Mouse (Mus musculus) stomach, embryonic 15.5 days (tissue): ENCODE data around the gene Fam71a. TPM values are rescaled to one million over a fixed set of nuclear protein-coding genes. Genes with fewer than 3 reads are reported as not detected.

Source experiments
- ATAC-seq: fragments of 200-750 bp; cut with Nextera tagmentation; 2 replicates; pipeline ENCODE4 v1.8.0; 2017; ENCODE audit warnings: low read depth, moderate number of reproducible peaks, moderate TSS enrichment; ENCODE audit not compliant: insufficient read depth, low FRiP score
- H3K27ac ChIP-seq: fragments of 300-500 bp; sonication (generic); 2 replicates; pipeline ENCODE4 v1.5.1; 2015; ENCODE audit warnings: mild to moderate bottlenecking, inconsistent platforms
- H3K27me3 ChIP-seq: fragments of 300-500 bp; sonication (generic); replicated peaks from 2 replicates; pipeline ENCODE4 v1.6.1; 2015; ENCODE audit warnings: inconsistent platforms
- H3K36me3 ChIP-seq: fragments of 300-500 bp; sonication (generic); 2 replicates; pipeline ENCODE4 v1.6.1; 2015; ENCODE audit warnings: inconsistent platforms
- H3K4me1 ChIP-seq: fragments of 300-500 bp; sonication (generic); 2 replicates; pipeline ENCODE4 v1.6.1; 2015; ENCODE audit warnings: inconsistent platforms
- H3K4me2 ChIP-seq: fragments of 300-500 bp; sonication (generic); 2 replicates; pipeline ENCODE4 v1.6.1; 2015; ENCODE audit warnings: mild to moderate bottlenecking, inconsistent platforms
- H3K4me3 ChIP-seq: fragments of 300-500 bp; sonication (generic); replicated peaks from 2 replicates; pipeline ENCODE4 v1.5.1; 2015; ENCODE audit warnings: inconsistent platforms
- H3K9ac ChIP-seq: fragments of 300-500 bp; sonication (generic); 2 replicates; pipeline ENCODE4 v1.6.1; 2015; ENCODE audit warnings: inconsistent platforms
- H3K9me3 ChIP-seq: fragments of 300-500 bp; sonication (generic); 2 replicates; pipeline ENCODE4 v1.6.1; 2016; ENCODE audit warnings: inconsistent platforms
- WGBS: fragments of 180-500 bp; shearing (Covaris S2); methylation state at CpG from one replicate; pipeline ENCODE4 v1.1.7; 2015; 5-methylcytosine and 5-hydroxymethylcytosine counted together
- polyA plus RNA-seq: library from polyadenylated mRNA; unstranded; fragments of >200 nt; fragmentation: Nextera tagmentation; extraction: Ambion mirVana; gene quantifications from 2 replicates; pipeline ENCODE4 v1.2.1, GENCODE M21; 2015

Gene Fam71a
- polyA plus RNA-seq, 1 experiment from 2014 or later: not detected

DNA sequence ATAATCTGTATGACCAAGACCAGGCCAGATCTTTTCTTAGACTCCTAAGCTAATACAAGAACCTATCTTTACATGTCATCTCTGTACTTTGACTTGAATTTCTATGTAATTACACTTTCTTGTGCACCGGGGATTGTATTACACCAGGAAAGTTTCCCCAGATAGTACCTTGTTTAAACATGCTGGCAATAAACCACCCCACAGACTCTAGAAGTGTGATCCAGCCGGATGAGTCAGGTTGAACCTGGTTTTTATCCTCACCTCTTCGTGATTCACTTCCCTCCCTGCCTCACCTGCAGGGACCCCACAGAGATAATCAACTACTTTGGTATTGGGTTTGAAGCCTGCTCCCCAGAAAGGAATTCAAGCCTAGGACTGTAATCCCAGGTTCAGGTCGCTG is 29.2 kb downstream of the Fam71a start:
- no peak overlapping the region for H3K27ac ChIP-seq
- no peak for ATAC-seq
- peaks cover 4% of the 10 kb centered on the region; the same call in 1 of the 2 replicates for H3K4me1 ChIP-seq
- no peaks in the 10 kb centered on the region for H3K27me3 ChIP-seq
- H3K4me2 ChIP-seq: no peak overlapping the region
- H3K4me3 ChIP-seq: no peak overlapping the region
- no peak overlapping the region for H3K9ac ChIP-seq
- 48% methylated on average over 4 of the region's 4 CpGs for WGBS
- no peaks in the 10 kb centered on the region for H3K36me3 ChIP-seq
- H3K9me3 ChIP-seq: no peaks in the 10 kb centered on the region

DNA sequence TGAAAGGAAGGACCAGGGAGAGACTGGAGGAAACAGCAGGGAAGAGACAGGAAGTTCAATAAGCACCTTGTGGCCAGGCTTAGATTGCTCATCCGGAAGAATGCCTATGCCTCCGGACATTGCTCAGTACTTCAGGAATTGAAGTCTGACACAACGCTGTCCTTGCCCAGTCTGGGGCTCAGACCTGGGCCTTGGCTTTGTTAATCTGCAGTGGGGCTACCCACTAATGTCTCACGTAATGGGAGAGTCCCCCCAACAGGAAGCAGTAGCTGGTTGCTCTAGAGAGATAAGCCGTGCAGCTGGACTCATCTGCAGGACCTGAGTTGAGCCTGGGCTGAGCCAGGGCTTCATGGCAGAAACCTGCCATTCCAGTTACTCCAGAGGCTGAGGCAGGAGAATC is 31.7 kb downstream of the Fam71a start:
- no peak overlapping the region for H3K4me2 ChIP-seq
- H3K4me3 ChIP-seq: no peak overlapping the region
- 66% methylated on average over 5 of the region's 5 CpGs for WGBS
- no peaks in the 10 kb centered on the region for H3K9me3 ChIP-seq
- H3K4me1 ChIP-seq: peaks cover 4% of the 10 kb centered on the region; the same call in 1 of the 2 replicates
- H3K27ac ChIP-seq: no peak overlapping the region
- no peak; the same call in 1 of the 2 replicates for ATAC-seq
- H3K36me3 ChIP-seq: no peaks in the 10 kb centered on the region
- H3K9ac ChIP-seq: no peak overlapping the region
- no peaks in the 10 kb centered on the region for H3K27me3 ChIP-seq

DNA sequence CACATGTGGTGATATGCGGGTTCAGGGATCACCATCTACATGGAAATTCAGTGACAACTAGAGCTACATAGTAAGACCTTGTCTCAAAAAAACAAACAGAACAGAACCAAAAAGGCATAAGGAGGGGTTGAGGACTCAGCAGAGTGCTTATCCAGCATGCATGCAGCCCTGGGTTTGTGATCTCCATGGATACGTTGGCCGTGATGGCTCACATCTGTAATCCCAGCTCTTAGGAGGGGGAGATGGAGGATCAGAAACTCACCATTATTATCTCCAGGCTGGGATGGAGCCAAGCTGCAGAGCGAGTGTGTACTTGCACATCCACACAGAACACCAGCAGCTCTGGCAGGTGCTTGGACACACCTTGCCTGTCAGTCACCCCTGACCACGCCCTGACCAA is 32.4 kb downstream of the Fam71a start:
- WGBS: 44% methylated on average over 5 of the region's 5 CpGs
- no peak for ATAC-seq
- Histone ChIP-seq H3K4me3 (no peak overlapping the region), H3K4me1 (peaks cover 4% of the 10 kb centered on the region; the same call in 1 of the 2 replicates), H3K27ac (no peak overlapping the region), H3K27me3 (no peaks in the 10 kb centered on the region), H3K4me2 (no peak overlapping the region), H3K9ac (no peak overlapping the region), H3K36me3 (no peaks in the 10 kb centered on the region), H3K9me3 (no peaks in the 10 kb centered on the region)

DNA sequence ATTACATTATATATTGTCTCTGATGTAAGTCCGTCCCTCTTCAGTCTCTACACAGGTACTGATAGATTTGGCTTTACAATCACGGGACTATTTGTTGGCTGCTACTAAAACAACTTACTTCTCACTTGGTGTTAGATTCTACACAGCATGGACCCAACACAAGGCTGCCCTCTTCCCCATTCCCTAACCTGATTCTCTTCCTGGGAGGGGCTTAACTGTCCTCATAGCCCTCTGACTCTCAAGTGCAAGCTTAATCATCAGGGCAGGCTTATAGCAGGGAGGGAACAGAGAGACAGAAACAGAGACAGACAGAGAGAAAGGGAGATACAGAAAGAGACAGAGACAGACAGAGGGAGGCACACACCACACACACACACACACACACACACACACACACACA is 32.9 kb downstream of the Fam71a start:
- Histone ChIP-seq H3K9me3 (no peaks in the 10 kb centered on the region), H3K4me3 (no peak overlapping the region), H3K9ac (no peak overlapping the region), H3K27ac (no peak overlapping the region), H3K4me2 (no peak overlapping the region), H3K36me3 (no peaks in the 10 kb centered on the region), H3K27me3 (no peaks in the 10 kb centered on the region), H3K4me1 (peaks cover 4% of the 10 kb centered on the region; the same call in 1 of the 2 replicates)
- no peak for ATAC-seq
- 83% methylated on average over 2 of the region's 2 CpGs for WGBS

DNA sequence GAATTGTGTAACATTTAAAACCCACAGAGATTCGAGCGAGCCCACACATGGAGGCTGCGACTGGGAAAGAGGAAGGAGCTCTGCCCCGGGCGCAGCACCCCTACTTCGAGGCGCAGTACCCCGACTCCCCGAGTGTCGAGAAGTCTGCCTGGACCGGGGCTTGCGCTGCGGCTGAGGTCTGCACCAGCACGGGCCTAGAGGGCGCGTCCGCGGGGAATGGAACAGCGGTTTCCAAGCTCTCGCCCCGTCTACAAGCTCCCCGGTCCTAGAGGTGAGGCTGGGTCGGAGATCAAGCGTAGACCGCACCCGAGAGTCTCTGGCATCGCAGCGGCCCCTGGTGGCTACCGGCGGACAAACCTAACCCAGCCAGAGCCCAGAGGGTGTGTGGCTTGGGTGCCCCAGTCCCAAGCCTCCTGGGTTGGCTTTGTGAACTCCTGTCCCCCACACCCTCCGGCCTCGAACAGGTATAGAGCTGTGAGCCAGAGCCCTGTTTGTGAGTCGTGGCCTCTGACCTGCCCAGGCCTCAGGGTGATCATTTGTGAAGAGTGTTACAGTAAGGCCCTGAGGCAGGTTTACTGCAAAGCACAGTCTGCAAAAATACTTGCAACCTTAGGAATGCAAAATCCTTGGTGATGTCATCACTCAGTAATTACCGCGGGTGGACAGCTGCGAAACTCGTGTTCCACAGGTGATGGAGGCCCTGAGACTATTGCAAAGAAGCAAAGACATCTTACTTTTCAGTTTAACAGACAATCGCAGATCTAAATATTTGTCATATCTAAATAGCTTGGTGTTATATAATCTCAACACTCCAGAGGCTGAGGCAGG is 38.6 kb downstream of the Fam71a start:
- peak overlapping the region; percentile 77 for H3K4me2 ChIP-seq
- H3K4me1 ChIP-seq: peaks cover 3% of the 10 kb centered on the region; the same call in 1 of the 2 replicates
- 16% methylated on average over 38 of the region's 38 CpGs for WGBS
- ATAC-seq: peak; percentile 60
- H3K4me3 ChIP-seq: peak overlapping the region; percentile 32
- no peak overlapping the region for H3K9ac ChIP-seq
- no peaks in the 10 kb centered on the region for H3K27me3 ChIP-seq
- no peaks in the 10 kb centered on the region for H3K9me3 ChIP-seq
- H3K27ac ChIP-seq: no peak overlapping the region
- no peaks in the 10 kb centered on the region for H3K36me3 ChIP-seq

DNA sequence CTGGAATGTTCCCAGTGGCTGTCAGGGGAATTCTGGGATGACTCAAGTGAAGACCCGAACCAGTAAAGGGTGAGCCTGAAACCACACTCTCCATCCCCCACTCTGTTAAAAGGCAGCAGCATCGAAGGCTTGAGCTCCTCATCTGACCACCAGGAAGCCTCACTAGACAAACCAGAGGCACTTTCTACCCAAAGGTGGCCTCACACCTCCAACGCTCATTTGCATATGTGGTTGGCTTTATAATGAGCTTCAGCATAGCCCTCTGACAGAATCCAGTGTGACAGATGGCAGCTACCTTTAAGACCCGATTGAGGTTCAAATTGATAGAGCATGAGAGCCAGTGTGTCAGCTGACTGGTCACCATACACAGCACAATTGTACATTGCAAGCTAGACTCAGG is 40.3 kb downstream of the Fam71a start:
- Histone ChIP-seq H3K27ac (no peak overlapping the region), H3K9ac (no peak overlapping the region), H3K36me3 (no peaks in the 10 kb centered on the region), H3K9me3 (no peaks in the 10 kb centered on the region), H3K4me1 (peaks cover 3% of the 10 kb centered on the region; the same call in 1 of the 2 replicates), H3K27me3 (no peaks in the 10 kb centered on the region), H3K4me3 (no peak overlapping the region), H3K4me2 (no peak overlapping the region)
- 62% methylated on average over 4 of the region's 4 CpGs for WGBS
- ATAC-seq: no peak

DNA sequence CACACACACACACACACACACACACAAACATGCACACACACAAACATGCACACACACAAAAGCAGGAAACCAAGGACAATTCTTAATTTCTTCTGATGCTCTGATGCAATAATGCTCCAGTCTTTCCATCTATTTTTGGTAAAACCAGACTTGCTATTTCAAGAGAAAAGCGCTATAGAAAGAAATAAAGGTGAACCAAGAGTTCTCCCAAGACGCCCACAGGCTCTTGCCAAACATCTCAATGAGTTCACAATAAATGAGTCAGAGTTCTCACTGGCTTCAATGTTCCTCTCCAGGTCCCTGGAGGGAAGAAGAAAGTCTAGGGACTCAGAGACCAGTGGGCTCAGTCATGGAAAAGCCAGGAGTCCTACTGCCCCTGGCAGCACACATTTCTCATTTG is 40.9 kb downstream of the Fam71a start:
- Histone ChIP-seq H3K9ac (no peak overlapping the region), H3K36me3 (no peaks in the 10 kb centered on the region)

DNA sequence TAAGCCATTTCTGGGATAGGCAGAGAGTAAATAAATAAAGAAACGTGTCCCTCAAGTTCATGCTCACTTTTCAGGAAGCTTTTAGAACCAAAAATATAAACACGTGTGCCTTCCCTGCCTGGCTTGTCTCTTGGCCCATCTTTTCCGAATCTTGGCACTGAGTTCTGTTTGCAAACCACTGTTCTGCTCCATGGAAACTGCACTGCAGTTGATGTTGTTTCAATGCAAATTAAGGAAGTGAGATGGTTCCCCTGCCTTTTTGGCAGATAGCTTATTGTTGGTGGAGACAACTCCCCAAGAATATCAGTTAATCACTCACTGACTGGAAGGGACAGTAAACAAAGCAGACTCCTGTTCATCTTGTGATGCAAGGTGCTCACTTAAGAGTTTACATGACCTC is 41.9 kb downstream of the Fam71a start:
- H3K27me3 ChIP-seq: no peaks in the 10 kb centered on the region
- no peak overlapping the region for H3K9ac ChIP-seq
- H3K4me2 ChIP-seq: no peak overlapping the region
- peaks cover 3% of the 10 kb centered on the region; the same call in 1 of the 2 replicates for H3K4me1 ChIP-seq
- 59% methylated on average over 3 of the region's 3 CpGs for WGBS
- no peak overlapping the region for H3K27ac ChIP-seq
- no peak overlapping the region for H3K4me3 ChIP-seq
- no peak for ATAC-seq
- H3K36me3 ChIP-seq: no peaks in the 10 kb centered on the region
- no peaks in the 10 kb centered on the region for H3K9me3 ChIP-seq

More for the DNA sequence above, 40.9 kb downstream of the Fam71a start:
- ATAC-seq: no peak
- WGBS: 84% methylated on average over 2 of the region's 2 CpGs
- H3K4me3 ChIP-seq: no peak overlapping the region
- no peak overlapping the region for H3K27ac ChIP-seq
- no peak overlapping the region for H3K4me2 ChIP-seq
- no peaks in the 10 kb centered on the region for H3K27me3 ChIP-seq
- peaks cover 3% of the 10 kb centered on the region; the same call in 1 of the 2 replicates for H3K4me1 ChIP-seq
- no peaks in the 10 kb centered on the region for H3K9me3 ChIP-seq

DNA sequence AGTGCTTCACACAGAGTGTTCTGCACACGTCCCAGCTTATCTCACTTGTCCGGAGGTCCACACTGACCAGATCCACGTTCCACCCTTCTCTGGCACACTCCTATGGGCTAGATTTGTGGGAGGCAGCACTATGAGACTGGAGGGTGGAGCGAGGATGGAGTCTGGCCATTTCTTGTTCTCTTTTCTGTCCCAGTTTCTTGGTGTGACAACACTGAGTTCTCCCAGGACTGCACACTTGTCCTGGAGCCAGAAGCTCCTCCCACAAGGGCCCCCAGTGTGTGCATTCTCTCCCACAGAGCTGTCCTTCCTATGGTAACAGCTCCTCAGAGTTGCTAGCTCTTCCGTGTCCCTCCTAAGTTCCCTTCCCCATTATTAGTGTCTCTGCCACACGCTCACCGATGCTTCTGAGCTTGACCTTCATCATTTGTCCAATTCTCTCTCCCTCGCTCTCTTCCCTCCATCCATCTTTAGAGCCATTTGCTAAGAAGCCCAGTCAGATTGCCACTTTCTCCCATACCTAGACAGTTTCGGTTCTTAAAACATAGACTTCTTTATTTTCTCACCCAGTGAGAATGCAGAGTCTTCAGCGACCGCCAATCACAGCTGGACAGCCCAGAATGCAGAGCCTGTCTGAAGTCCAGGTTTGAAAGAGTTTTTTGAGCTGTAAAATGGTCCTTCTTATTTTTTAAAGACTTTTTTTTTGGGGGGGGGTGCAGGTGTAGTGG is 48.9 kb downstream of the Fam71a start:
- Histone ChIP-seq H3K4me3 (no peak overlapping the region), H3K27ac (no peak overlapping the region), H3K27me3 (no peaks in the 10 kb centered on the region), H3K9me3 (no peaks in the 10 kb centered on the region), H3K4me2 (no peak overlapping the region), H3K4me1 (no peaks in the 10 kb centered on the region), H3K9ac (no peak overlapping the region), H3K36me3 (no peaks in the 10 kb centered on the region)
- no peak for ATAC-seq
- 73% methylated on average over 11 of the region's 11 CpGs for WGBS

DNA sequence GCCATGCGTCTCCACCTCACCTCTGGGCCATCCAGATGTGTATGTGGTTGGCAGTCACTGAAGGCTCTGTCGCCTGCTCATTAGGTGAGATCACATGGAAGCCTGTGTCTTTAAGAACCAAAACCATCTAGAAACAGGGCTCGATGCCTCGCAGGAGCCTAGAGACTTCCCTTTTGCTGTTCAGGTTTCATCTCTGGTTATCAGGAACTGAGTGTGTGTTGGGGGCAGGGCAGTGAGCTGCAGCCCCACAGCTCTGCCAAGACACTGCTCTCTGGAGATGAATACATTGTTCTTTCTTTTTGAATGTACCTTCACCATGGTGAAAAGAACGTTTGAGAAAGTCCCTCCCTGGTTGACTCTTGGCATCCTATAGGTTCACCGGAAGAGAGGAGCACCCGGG is 49.7 kb downstream of the Fam71a start:
- Histone ChIP-seq H3K9me3 (no peaks in the 10 kb centered on the region), H3K4me3 (no peak overlapping the region), H3K4me1 (no peaks in the 10 kb centered on the region), H3K27me3 (no peaks in the 10 kb centered on the region), H3K36me3 (no peaks in the 10 kb centered on the region), H3K27ac (no peak overlapping the region), H3K9ac (no peak overlapping the region), H3K4me2 (no peak overlapping the region)
- 72% methylated on average over 7 of the region's 7 CpGs for WGBS
- no peak for ATAC-seq
